Mouse (Mus musculus) spleen, adult 2 months (tissue): ENCODE data around the gene Cnksr3. TPM values are rescaled to one million over a fixed set of nuclear protein-coding genes. Genes with fewer than 3 reads are reported as not detected.
A peak's percentile ranks its signal among the peaks of the same experiment; 100 is the strongest.

ENCODE experiments used
- DNase-seq, 2 experiments: peaks; one replicate each; pipeline versions ENCODE4 v3.0.0 to v3.0.0-alpha.2; 2012 to 2021; ENCODE audit warnings: low spot score in 2 of 2, low read depth in 1 of 2
- H3K27ac ChIP-seq: fragments of 200-500 bp; 2 replicates; pipeline ENCODE4 v1.5.1; 2012; ENCODE audit warnings: low read length, inconsistent platforms; ENCODE audit not compliant: insufficient read depth
- H3K27me3 ChIP-seq: fragments of 200-500 bp; 2 replicates; pipeline ENCODE4 v1.6.1; 2012; ENCODE audit warnings: mild to moderate bottlenecking, moderate library complexity, low read length, inconsistent platforms; ENCODE audit not compliant: control insufficient read depth, insufficient read depth
- H3K36me3 ChIP-seq: fragments of 200-500 bp; 2 replicates; pipeline ENCODE4 v1.6.1; 2012; ENCODE audit warnings: mild to moderate bottlenecking, low read length, inconsistent platforms; ENCODE audit not compliant: control insufficient read depth, insufficient read depth
- H3K4me1 ChIP-seq: fragments of 200-500 bp; 2 replicates; pipeline ENCODE4 v1.6.1; 2011; ENCODE audit warnings: inconsistent platforms; ENCODE audit not compliant: control insufficient read depth, insufficient read depth, insufficient read length
- H3K4me3 ChIP-seq: fragments of 200-500 bp; 2 replicates; pipeline ENCODE4 v1.5.1; 2011; ENCODE audit warnings: mild to moderate bottlenecking, inconsistent platforms; ENCODE audit not compliant: insufficient read depth, insufficient read length; ENCODE audit errors: extremely low read depth
- CTCF ChIP-seq: fragments of 200-500 bp; IDR thresholded peaks from 2 replicates; pipeline ENCODE4 v1.5.1; 2011; ENCODE audit warnings: mild to moderate bottlenecking, inconsistent platforms; ENCODE audit not compliant: insufficient read depth, insufficient read length, insufficient replicate concordance; ENCODE audit errors: extremely low read depth
- POLR2A ChIP-seq: fragments of 200-500 bp; IDR thresholded peaks from 2 replicates; pipeline ENCODE4 v1.6.1; 2011; ENCODE audit warnings: low read depth, low read length, inconsistent platforms
- WGBS: fragments of 180-500 bp; shearing (Covaris S2); methylation state at CpG from one replicate; pipeline ENCODE4 v1.1.7; 2018; 5-methylcytosine and 5-hydroxymethylcytosine counted together
- polyA plus RNA-seq: library from polyadenylated mRNA; depleted of rRNA; stranded (reverse); fragments of >200 nt; gene quantifications from 2 replicates; pipeline ENCODE4 v1.2.3, GENCODE M21; 2012; rRNA removed

The Cnksr3 gene
- 5.8 TPM in 2 replicates for polyA plus RNA-seq

GRCm38 (mm10) chr10:7211696-7212482, at the start of gene Cnksr3:
Gene Cnksr3, minus strand, starts transcription at chr10:7212237.
- peak; percentile 74 to 86 for DNase-seq
- TF ChIP-seq CTCF (no peak), POLR2A (peak; percentile 31)
- H3K36me3 ChIP-seq = no peaks in the 10 kb centered on the region
- H3K4me1 ChIP-seq = peaks cover 5% of the 10 kb centered on the region; the same call in 1 of the 2 replicates
- whole genome bisulfite sequencing = under 1% methylated on average over 74 of the region's 74 CpGs
- H3K4me3 ChIP-seq = peak within 1 kb of the TSS; percentile 80
- no peaks in the 10 kb centered on the region for H3K27me3 ChIP-seq
- H3K27ac ChIP-seq = peak within 1 kb of the TSS; percentile 68

GRCm38 (mm10) chr10:7260166-7261108, 48.4 kb upstream of the Cnksr3 start:
- WGBS = 65% methylated on average over 10 of the region's 10 CpGs
- TF ChIP-seq CTCF = no peak
- no peak for TF ChIP-seq POLR2A

DNA sequence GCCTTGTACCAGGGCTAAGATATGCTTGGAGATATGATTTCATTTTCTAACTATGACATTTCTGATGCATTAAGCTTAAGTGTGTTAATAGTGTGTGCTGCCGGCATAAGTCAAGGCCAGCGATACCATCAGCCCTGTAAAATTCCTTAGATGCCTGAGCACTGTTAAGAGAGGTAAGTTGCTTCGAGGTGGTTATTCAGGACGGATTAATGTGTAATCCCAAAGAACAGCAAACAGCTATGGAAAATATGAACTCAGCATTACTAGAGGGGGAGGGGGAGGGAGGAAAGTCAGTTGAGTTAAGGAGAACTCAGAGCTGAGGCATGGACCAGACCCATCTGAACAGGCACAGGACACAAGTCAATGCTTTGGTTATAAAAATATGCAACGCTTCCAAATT, 46.6 kb upstream of the Cnksr3 start:
- Histone ChIP-seq H3K27me3 (no peaks in the 10 kb centered on the region), H3K4me3 (no peak overlapping the region), H3K4me1 (no peaks in the 10 kb centered on the region), H3K27ac (no peak overlapping the region), H3K36me3 (no peaks in the 10 kb centered on the region)
- TF ChIP-seq POLR2A (no peak), CTCF (no peak)
- DNase-seq = no peak
- 92% methylated on average over 5 of the region's 5 CpGs for WGBS

More at GRCm38 (mm10) chr10:7260166-7261108, 48.4 kb upstream of the Cnksr3 start:
- H3K27me3 ChIP-seq = no peaks in the 10 kb centered on the region
- no peaks in the 10 kb centered on the region for H3K4me1 ChIP-seq
- H3K27ac ChIP-seq = no peak overlapping the region
- H3K4me3 ChIP-seq = no peak overlapping the region
- no peaks in the 10 kb centered on the region for H3K36me3 ChIP-seq
- DNase-seq = no peak

DNA sequence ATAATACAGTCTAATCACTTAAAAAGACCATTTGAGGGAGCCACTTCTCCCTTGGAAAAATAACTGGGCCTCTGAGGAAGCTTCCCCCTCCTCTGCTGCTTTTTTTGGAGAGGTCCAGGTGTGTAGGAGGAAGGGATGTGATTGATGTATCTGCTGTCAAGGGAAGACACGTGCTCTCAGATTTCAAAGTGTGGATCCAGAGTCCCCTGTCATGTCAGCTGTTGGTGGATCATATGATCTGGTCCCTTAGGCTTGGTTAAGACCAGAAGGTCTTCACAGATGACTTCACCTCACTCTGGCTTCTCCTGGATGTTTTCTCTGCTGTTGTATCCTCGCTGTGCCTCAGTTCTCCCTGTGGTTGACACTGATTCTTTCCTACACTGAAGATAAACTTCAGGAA, 38.4 kb upstream of the Cnksr3 start:
- Histone ChIP-seq H3K4me1 (no peaks in the 10 kb centered on the region), H3K4me3 (no peak overlapping the region), H3K27me3 (no peaks in the 10 kb centered on the region), H3K36me3 (no peaks in the 10 kb centered on the region), H3K27ac (no peak overlapping the region)
- TF ChIP-seq POLR2A = no peak
- DNase-seq = no peak
- 77% methylated on average over 2 of the region's 2 CpGs for WGBS

- no peak for TF ChIP-seq CTCF
- no peak for TF ChIP-seq POLR2A
- DNase-seq = no peak
- Histone ChIP-seq H3K27me3 (no peaks in the 10 kb centered on the region), H3K36me3 (no peaks in the 10 kb centered on the region), H3K4me3 (no peak overlapping the region), H3K27ac (no peak overlapping the region), H3K4me1 (no peaks in the 10 kb centered on the region; the same call in 1 of the 2 replicates)
- WGBS = 92% methylated on average over 3 of the region's 5 CpGs
Measured at GRCm38 (mm10) chr10:7234601-7235000, 22.6 kb upstream of the Cnksr3 start.

DNA sequence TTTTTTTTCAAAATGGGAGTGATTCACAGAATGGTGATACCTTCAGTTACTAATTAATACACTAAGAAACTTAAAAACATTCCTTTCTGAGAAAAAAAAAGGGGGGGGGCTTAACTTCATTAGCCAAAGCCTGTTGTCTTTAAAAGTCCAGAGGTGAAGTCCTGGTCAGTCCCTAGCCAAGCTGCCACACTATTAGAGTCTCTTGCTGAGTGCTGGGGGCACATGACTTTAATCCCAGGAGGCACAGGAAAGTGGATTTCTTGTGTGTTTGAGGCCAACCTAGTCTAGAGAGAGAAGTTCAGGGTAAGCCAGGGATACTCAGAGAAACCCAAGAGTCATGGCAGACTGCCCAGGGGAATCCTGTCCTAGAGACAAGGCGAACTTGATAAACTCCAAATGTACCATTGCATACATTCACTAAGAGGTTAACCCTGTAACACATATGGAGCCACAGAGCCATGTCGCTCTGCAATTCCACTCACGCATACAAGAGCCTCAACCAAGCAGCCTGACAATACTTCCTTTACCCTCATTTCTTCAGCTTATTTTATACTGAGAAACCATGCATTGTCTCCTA, 5.6 kb upstream of the Cnksr3 start:
- no peaks in the 10 kb centered on the region for H3K36me3 ChIP-seq
- TF ChIP-seq POLR2A = no peak
- no peak overlapping the region for H3K4me3 ChIP-seq
- H3K27me3 ChIP-seq = no peaks in the 10 kb centered on the region
- H3K4me1 ChIP-seq = no peaks in the 10 kb centered on the region
- H3K27ac ChIP-seq = no peak overlapping the region
- WGBS = 85% methylated on average over 3 of the region's 3 CpGs
- DNase-seq = no peak
